ENCODE assay signal across 15 mouse cellular contexts in the genomic region with DNA sequence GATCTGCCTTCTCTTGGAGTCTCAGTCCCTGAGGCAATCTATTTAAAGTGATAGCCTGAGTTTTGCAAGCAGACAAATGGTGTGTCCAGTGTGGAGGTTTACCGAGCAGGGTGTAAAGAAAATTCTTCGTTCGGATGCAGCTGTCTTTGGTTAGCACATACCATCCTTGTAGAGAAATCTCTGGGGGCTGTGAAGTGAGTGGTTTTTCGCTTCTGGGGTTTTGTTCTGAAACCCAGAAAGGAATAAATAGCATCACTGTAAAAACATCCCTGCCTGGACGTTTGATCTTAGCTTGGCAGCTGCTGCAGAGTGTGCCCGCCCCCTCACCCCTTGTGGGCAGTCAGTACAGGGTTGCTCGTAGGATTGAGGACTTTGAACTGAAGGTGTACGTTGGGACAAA. TPM values are rescaled to one million over a fixed set of nuclear protein-coding genes. Genes with fewer than 3 reads are reported as not detected.
DNase-seq lines count a peak whose midpoint lies in the region; ATAC-seq and TF ChIP-seq lines count a peak whose summit lies in the region.
"Had no signal": no experiment of that assay in that cellular context is flagged by ENCODE, and none has a peak within 500 bp of the region (broad histone marks: within the 10 kb centered on the region; RNA-seq: fewer than 3 reads in every experiment).

No protein-coding gene starts in this region.

- H3K4me1 ChIP-seq in hindbrain, embryonic 10.5 days (replicated peaks): peaks cover 52% of the 10 kb centered on the region
- H3K4me1 ChIP-seq in hindbrain, embryonic 14.5 days (replicated peaks; ENCODE audit: control insufficient read depth, insufficient read depth, low read length): 0 out of 2 replicates have a peak, but pooled peaks cover 4% of the 10 kb centered on the region

- H3K27ac ChIP-seq in hindbrain, embryonic 10.5 days: peak overlapping the region; percentile 35; the same call in 1 of the 2 replicates
- H3K27ac ChIP-seq in hindbrain, embryonic 14.5 days: no peak overlapping the region
- no peak overlapping the region for H3K27ac ChIP-seq in left cerebral cortex, adult 2 months
- H3K27ac ChIP-seq: liver, embryonic 12.5 days; neural tube, embryonic 13.5 days had no signal

- no peak overlapping the region for H3K9ac ChIP-seq in hindbrain, embryonic 14.5 days
- H3K9ac ChIP-seq: liver, embryonic 12.5 days; neural tube, embryonic 13.5 days had no signal

- peaks cover 8% of the 10 kb centered on the region for H3K27me3 ChIP-seq in hindbrain, embryonic 10.5 days (ENCODE audit: insufficient read depth, poor library complexity, severe bottlenecking)
- H3K27me3 ChIP-seq in hindbrain, embryonic 14.5 days (ENCODE audit: control insufficient read depth, insufficient read depth, low read length): no peaks in the 10 kb centered on the region
- H3K27me3 ChIP-seq: liver, embryonic 12.5 days; neural tube, embryonic 13.5 days had no signal

- no peak for ATAC-seq in hindbrain, embryonic 14.5 days (ENCODE audit: low FRiP score)
- ATAC-seq: forebrain, embryonic 16.5 days; liver, embryonic 12.5 days had no signal

- no peak for TF ChIP-seq CTCF in left cerebral cortex, adult 2 months (IDR thresholded peaks at IDR 0.05)

- no peak overlapping the region for H3K4me2 ChIP-seq in hindbrain, embryonic 14.5 days (replicated peaks)
- H3K4me2 ChIP-seq: liver, embryonic 12.5 days; neural tube, embryonic 13.5 days had no signal

- H3K4me3 ChIP-seq in hindbrain, embryonic 10.5 days: no peak overlapping the region
- no peak overlapping the region for H3K4me3 ChIP-seq in hindbrain, embryonic 14.5 days (replicated peaks; ENCODE audit: low read length)
- no peak overlapping the region for H3K4me3 ChIP-seq in left cerebral cortex, adult 2 months
- H3K4me3 ChIP-seq: liver, embryonic 12.5 days; megakaryocyte, embryonic 14.5 days; neural tube, embryonic 13.5 days had no signal

- WGBS in hindbrain, embryonic 10.5 days: 9% methylated on average over 8 of the region's 8 CpGs
- WGBS in hindbrain, embryonic 14.5 days: 18% methylated on average over 8 of the region's 8 CpGs

- DNase-seq in hindbrain, embryonic 10.5 days (ENCODE audit: low spot score): no peak
- DNase-seq in hindbrain, embryonic 14.5 days (ENCODE audit: low spot score): no peak
- DNase-seq in 3T3-L1 (ENCODE audit: low read depth, low spot score) (peak; percentile 63), NIH3T3 (ENCODE audit: low read depth) (peak; percentile 50)
- DNase-seq in mesoderm, embryonic 11.5 days (ENCODE audit: low read depth, low spot score): peak; percentile 48
- no peak for DNase-seq in gastrocnemius, postnatal 10 days
- no peak for DNase-seq in left cerebral cortex, adult 2 months (ENCODE audit: extremely low spot score in 1 of 2, low spot score in 2 of 2)
- DNase-seq in urinary bladder, postnatal 4 days (ENCODE audit: low spot score in 2 of 2): no peak
- DNase-seq: heart, adult 18-20 months; heart, postnatal 36 days; right cerebral cortex, postnatal 25 days had no signal

- no peaks in the 10 kb centered on the region for H3K36me3 ChIP-seq in hindbrain, embryonic 10.5 days
- no peaks in the 10 kb centered on the region for H3K36me3 ChIP-seq in hindbrain, embryonic 14.5 days (replicated peaks; ENCODE audit: control insufficient read depth, insufficient read depth)
- H3K36me3 ChIP-seq: liver, embryonic 12.5 days; neural tube, embryonic 13.5 days had no signal

- intact Hi-C loops in left cerebral cortex, adult 2 months (cut with DNase I): no loop called here

- no peaks in the 10 kb centered on the region for H3K9me3 ChIP-seq in hindbrain, embryonic 10.5 days
- H3K9me3 ChIP-seq in hindbrain, embryonic 14.5 days (ENCODE audit: control insufficient read depth, low read length): no peaks in the 10 kb centered on the region
- H3K9me3 ChIP-seq: liver, embryonic 12.5 days; neural tube, embryonic 13.5 days had no signal

RNA-seq across cellular contexts. Expression of a gene that starts 39.2 kb away (rescaled TPM):
- polyA plus RNA-seq in hindbrain, embryonic 10.5 days (2016; fragmentation: Nextera tagmentation; extraction: Ambion mirVana): 22.0 and 25.9 TPM in 2 replicates
- polyA plus RNA-seq in hindbrain, embryonic 14.5 days (2014; fragmentation: Nextera tagmentation; extraction: Ambion mirVana): 16.3 and 17.1 TPM in 2 replicates
- total RNA-seq in gastrocnemius, postnatal 10 days (2021): 10 to 100 TPM in 1 of 2 experiments, 1 to 10 TPM in 1; 8.8 to 10.2 TPM
- total RNA-seq in left cerebral cortex, adult 2 months (2021): 10 to 100 TPM; 43.0 to 44.6 TPM

Comparison
In these comparisons a context has a peak if more than half of its experiments do, and no peak if none do; other contexts are left out.
1. DNase-seq: peak in 3T3-L1 (single experiment), NIH3T3 (single experiment) and mesoderm, embryonic 11.5 days (single experiment); none in hindbrain, embryonic 10.5 days (single experiment), hindbrain, embryonic 14.5 days (single experiment), gastrocnemius, postnatal 10 days (single experiment), left cerebral cortex, adult 2 months (0 of 2) and urinary bladder, postnatal 4 days (0 of 2).